Mouse (Mus musculus): ENCODE data around the gene Vstm2l.

The Vstm2l gene

DNA sequence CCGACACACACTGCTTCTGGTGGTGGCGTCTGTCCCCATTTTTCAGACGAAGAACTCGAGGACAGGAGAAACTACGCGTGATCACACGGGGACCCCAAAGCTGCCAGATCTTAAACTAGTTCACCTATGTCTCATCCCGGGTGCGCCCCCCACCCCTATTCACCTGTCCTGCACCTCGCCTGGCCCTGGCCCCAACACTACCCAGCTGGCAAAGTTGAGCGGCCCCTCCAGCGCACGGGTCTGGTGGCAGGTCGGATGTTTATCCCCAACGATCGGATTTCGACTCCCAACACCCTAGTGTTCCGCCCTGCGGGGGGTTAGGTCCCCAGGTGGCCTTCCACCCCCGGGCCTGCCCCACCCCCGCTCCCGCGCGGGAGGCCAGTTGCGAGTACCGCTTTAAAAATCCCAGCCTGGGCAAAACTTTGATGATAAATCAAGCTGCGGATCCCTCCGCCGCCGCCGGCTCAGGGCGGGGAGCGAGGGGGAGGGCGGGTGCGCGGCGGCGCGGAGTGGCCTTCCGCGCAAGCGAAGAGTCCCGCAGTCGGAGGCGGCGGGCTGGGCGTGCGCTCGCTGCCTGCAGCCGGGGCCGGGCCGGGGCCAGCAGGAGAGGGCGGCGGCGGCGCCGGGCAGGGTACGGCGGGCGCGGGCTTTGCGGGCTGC, at the start of gene Vstm2l:
TSS of gene Vstm2l (plus strand) at position 549 of the 660 bp plus-strand sequence.
- DNase-seq, result no peak

DNA sequence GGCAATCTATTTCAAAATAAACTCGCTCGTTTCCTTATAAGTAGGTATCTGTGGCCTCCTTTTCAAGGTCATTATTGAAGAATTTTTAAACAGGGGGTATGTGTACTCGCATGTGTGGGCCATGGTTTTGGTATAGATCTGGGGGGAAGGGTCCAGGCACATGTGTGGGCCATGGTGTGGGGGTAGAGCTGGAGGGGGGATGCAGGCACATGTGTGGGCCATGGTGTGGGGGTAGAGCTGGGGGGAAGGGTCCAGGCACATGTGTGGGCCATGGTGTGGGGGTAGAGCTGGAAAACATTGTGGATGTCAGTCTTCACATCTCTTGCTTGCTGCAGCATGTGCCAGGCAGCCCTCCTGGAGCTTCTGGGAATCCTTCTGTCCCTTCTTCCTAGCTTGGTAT, 47.3 kb upstream of the Vstm2l start:
- no peak for DNase-seq

DNA sequence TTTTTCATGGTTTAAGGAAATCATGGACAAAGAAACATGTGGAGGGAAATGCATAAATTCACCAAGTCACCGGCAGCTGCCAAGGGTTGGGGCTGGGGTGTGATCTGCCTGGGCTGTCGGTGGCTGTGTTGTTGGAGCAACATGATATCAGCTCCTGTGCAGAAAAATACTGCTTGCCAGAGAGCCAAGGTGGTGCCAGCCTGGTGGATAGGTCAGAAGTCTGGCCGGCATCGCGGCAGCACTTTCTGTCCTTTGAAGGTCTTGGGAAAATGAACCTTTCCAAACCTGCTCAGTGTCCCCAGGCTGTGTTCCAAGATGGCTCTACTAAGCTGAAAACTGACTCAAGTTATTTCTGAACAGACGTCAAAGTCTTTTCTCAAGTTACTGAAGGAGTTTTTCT, 44.2 kb upstream of the Vstm2l start:
- no peak for DNase-seq

DNA sequence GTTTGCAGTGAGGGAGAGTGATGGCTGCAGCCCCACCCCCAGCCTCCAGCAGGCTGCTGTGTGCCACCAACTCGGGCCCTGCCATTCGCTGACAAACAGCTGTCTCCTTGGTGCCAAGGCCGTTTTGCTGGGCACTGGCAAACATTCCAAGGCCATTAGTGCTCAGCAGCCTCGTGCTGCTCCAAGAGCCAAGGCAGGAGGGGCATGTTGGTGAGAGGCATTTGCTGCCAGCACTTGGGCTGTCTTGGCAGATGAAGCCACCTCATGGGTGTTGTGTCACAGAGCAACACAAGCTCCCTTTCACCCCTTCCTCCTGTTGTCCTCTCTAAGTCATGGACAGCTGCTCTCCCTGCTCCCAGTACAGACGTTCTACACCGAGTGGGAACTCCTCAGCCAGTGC, 41.2 kb upstream of the Vstm2l start:
- DNase-seq, result no peak

DNA sequence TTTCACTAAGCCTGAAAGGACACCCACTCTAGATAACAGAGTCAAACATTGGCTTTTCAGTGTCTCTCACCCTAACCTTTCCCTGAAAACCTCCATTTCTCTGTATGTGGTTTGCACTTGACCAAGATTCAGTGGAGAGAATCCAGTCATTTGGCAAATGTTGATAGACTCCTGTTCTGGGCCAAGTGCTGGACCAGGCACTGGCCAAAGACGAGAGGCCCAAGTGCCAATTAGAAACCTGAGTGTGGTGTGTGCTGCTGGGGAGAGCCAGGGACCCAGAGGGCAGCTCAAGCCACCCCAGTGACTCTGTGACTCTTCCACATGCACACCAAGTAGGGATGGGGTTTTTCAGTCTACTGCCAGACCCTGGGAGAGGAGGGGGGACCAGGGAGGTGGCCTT, 40.8 kb upstream of the Vstm2l start:
- DNase-seq, result no peak

DNA sequence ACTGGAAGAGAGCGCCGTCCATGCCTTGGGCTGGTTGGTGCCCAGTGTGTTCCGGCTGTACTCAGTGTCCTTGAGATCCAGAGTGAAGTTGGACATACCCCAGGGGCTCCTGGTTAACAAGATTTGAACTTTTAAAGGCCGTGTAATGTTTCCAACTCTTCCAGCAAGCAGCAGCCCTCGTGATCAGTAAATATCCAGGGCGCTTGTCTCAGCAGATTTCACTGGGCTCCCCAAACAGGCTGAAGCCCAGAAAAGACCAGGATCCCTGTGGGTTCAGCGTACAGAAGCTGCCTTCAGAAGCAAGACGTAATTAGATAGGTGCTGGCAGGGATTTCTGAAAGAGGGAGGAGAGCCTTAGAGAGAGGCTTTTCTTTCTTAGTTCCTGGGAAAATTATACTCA, 39.3 kb upstream of the Vstm2l start:
- no peak for DNase-seq

DNA sequence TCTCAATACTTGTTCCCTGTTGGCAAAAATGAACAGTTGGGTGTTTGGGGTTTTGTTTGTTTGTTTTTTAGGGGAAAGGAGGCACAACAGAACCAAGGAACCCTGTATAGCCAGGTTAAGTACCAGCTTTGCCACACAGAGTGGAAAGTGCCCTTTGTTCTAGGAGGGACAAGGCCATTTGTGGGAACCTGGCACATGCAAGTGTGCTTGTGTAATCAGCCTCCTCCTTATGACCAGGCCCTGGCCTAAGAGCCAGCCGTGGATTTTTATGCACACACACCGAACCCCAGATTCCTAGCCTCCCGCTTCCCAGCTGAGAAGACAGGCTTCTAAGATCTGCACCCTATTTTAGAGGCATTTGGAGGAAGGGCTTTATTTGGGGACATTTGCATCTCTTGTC, 37.1 kb upstream of the Vstm2l start:
- no peak for DNase-seq

DNA sequence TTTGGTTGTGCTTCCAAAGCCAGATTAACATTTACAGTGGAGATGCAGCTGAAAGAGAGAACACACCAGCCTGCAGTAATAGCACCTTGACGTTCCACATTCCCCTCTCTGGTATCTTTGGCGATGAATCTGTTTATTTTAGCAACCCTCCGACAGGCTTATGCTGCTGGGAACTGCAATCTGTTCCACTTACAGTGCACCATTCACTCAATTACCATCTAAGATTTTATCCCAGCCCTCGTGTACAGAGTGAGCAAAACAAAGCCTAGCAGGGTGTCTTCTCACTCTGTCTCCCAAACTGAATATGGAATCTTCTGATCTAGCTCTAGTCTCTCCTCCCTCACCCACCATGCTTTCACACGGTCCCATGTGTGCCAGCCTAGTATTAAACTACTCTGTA, 36.5 kb upstream of the Vstm2l start:
- no peak for DNase-seq

DNA sequence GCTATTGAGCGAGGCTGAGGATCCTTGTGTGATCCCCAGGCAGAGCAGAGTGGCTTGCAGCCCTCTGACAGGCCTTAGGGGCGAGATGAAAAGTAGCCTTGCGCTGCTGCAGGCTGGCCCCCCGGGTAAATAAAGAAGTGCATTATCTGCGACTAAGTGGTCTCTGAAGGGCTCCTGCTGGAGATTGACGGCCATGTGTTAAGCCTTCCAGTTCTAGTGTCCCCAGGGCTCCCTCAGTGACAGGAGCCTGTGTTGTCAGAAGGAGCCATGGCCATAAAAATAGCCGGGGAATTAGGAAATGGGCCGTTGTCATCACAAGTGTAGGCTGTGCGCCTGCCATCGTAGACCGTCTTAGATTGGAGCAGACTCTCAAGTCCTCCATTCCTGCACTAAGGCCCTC, 32.5 kb upstream of the Vstm2l start:
- no peak for DNase-seq

DNA sequence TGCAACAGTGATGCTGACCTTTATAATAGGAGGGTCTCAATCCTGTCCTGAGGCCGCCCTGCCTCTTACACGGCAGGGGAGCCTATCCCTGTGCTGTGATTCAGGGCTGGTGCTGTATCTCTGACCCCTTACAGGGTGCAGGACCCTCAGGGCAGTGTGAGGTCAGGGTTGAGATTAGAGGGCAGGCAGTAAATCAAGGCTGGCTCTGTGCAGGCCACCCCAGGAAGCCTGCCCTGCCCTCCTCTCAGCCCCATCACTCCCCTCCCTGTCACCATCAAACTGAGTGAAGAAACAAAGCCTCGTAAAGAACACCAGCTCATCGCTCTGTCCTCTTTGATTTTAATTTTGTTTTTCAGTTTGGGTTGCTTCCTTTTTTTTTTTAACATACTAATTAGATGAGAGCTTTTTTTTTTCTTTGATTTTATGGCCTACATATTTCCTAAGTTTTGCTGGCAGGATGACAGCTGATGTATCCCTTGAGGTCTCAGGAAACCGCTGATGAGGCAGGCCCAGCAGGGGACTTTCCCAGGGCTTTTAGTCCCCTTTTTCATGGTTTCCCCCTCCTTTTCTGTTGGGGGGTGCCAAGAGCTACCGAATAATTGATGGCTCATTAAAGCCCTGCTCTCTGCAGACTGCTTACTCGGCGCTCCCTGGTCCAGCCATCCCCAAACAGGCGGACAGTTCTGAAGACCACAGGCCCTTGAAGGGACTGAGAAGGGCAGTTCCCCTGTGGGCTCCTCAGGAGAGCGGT, 27.0 kb upstream of the Vstm2l start:
- no peak for DNase-seq

DNA sequence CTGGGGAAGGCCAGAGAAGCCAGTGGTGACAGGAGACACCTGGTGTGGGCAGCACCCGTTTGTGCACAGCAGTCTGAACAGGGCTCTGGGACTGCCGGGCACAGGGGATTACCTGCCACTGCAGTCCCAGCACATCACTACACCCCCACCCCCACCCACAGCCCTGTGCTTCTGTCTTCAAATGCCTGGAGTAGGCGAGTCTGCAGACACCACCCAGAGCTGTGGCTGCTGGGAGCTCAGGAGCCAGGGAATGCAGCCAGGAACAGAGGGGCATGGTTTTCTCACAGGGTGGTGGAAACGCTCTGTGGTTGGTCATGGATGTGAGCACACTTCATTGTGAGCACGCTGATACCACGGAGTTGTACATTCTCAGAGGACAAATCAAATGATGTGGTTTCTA, 23.3 kb upstream of the Vstm2l start:
- DNase-seq, result no peak

DNA sequence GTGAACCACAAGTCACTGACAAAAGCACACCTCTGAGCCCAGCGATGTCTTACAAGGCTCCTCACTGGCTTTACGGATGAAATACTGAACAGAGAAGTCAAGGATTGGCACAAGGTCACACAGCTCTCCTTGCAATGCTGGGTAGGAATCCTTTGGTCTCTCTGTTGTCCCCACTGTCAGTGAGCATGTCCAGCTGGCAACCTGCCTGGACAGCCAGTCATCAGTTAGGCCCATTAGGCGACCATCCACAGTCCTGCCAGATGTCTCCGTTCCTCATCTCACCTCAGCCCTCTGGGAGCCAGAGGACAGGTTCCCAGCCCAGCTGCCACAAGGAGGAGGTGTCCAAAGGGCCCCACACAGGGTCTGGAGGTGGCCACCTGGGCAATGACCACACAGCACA, 17.3 kb upstream of the Vstm2l start:
- peak; percentile 10 for DNase-seq

DNA sequence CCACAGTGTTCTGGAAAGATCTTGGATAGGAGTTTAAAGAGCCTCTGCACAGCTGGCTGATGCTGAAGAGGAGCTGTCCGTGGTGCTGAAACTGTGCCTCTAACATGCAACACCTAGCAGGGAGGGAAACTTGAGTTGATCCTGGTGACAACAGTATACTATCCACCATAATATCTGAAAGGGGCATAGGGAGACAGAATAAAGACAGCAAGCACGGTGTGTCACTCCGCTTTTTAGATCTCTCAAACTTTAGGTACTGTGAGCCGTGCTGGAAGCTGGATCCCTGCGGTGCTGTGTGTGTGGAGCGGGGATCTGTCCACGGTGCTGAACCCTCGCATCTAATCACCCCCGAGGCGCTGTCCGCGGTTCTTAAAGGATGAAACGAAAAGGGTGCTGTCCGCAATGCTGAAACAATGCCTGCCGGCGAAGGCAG, 1.2 kb upstream of the Vstm2l start:
- peak; percentile 90 for DNase-seq

DNA sequence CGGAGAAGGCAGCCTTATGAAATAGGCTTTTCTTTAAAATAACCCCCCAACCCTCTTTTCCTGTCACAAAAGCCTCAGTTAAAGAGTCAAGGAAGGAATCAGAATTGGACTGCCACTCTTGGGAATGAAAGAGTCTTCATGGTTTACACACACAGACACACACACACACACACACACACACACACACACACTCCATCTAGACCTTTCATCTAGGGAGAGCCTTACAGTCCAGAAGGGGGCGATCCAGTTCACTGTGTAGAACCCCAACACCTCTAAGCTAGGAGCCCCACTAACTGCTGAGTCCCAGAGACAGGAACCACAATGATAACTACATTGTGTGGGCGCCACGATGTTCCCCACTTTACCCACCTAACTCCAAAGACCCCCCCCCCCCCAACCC, 748 bp upstream of the Vstm2l start:
- DNase-seq, result no peak

DNA sequence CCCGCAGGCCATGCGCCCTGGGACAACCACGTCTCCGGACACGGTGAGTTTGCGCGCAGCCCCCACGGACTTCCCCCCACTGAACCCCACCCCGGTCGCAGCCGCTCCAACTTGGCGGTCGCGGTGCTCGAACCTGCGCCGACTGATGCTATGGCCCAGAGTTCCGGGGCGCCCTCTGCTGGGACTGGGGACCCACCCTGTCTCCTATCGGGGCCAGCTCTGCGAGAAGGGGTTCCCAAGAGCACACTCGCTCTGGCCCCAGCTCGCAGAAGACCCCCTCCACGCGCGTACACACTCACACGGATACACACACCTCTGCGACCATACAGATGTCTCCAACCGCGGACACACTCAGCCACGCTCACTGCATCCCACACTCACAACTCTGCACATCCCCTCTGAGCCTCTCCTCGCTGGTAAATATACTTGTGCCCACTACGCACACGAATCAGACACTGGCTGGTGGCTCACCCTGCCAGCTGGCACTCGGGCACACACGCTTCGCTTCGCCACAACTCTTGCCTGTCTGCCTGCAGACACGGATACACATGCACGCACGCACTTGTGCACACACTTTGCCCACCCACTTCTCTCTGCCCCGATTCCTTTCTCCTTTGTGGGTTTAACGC, 550 bp downstream of the Vstm2l start:
- no peak for DNase-seq

DNA sequence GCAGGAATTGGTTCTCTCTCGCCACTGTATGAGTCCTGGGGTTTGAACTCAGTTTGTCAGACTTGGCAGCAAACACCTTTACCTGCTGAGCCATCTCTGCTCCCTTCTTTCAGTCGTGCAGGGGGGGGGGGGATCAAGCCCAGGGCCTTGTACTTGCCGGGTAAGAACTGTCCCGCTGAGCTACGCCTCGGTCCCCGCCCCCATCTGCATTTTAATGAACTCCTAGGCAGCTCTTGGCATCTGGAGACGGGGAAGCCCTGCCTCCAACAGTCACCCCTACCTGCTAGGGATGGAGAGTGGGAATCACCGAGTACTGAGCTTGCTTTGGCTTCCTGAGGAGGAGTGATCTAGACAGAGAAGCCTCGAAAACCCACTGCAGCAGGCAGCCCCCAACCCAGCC, 4.1 kb downstream of the Vstm2l start:
- DNase-seq, result no peak

DNA sequence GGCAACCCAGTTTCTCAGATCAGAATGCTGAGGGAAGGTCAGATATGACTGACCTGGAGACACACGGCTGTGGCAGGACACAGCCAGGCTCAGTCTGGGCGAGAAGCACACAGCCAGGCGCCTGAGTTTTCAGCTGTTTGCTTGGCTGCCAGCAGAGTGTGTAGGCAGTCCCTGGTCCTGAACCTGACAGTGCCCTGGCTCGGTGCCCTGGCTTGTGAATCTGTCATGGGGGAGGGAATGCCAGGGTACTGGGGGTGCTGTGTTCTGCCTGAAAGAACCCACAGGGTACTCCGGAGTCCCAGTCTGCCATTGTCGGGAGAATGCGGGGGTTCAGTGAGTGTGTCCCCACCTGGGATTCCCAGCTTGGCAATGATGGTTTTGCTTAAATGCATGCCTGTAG, 7.1 kb downstream of the Vstm2l start:
- no peak for DNase-seq

DNA sequence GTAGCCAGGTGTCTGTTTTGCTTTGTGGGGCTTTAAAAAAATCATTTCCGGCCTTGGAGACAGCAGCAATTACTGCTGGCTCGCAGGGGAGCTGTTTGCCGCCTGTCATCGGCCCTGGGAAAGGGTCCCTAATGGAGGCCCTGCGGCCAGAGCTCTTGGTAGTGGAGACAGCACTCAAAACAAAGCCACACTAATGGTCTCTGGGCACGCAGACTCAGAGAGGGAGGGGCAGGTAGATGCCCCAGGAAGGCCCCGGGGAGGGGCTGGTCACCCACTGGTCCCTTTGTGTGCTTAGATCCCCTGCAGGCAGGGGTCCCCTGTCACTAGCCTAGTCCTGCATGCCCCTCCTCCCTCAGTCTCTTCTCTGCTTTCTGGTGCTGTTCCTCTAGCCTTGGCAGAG, 9.0 kb downstream of the Vstm2l start:
- no peak for DNase-seq

DNA sequence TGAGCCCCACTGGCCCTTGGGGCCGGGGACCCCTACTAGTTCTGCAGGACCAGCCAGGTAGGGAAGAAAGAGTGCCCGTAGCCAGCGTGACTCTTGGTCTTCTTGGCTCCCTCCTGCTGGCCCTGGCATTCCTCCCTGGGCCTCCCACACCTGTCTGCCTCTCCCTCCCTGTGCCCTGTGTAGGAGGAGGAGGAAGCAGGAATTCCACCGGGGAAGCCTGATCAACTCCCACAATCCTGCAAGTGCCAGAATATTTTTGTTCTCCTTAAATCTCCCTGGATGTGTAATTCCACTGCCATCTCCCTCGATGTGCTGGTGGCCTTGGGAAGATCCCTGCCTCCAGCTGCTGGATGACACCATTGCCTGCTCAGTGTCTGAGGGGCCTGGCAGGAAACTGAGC, 10.1 kb downstream of the Vstm2l start:
- no peak for DNase-seq

DNA sequence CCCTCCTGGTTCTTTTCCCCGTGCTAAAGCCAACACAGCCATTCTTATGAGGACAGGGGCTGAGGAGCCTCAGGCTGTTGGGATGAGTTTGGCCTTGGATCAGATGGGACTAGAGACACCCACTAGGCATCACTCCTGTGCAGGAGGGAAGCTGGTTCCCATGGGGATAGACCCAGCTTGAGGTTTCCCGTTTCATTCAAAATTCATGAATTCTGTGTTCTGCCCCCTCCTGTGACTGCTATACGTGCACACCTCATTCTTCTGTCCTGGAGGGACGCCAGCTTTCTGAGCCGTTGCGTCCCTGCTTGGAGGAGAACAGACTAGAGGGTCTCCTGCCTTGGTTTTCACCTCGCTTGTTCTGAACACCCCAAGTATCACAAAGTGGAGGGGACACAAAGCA, 12.0 kb downstream of the Vstm2l start:
- no peak for DNase-seq

DNA sequence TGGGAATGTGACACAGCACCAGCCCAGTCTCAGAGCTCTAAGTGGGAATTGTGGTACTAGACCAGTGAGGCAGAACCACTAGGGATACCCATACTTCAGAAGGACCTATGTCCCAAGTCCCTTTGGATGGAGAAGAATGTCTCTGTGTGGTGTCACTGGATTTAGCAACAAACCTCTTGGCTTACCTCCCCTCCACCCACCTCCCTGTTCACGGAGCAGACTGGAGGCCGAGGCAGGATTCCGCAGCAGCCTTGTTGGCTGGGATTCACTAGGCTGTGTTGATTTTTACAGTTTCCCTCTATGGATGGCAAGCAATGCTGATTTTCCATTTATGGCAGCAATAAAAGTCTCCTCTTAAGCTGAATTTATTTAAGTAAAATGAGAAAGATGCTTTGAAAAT, 12.5 kb downstream of the Vstm2l start:
- DNase-seq, result no peak

DNA sequence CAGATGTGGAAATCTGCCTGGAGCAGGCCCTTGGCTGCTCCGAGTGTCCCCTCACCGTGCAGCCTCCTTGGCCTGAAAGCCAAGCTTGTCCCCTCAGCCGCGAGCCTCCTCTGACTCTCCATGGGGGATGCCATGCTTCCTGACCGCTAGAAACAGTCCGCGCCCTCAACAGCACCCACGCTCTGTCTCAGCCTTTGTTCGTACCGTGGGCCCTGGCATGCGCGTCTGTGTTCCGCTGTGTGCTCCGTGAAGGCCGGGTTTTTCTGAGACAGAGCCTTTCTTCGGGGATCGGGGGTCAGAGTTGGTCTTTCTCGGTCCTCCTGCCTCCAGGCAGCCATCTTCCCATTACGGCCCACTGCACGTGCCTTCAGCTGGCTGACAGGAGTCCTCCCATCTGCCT, 12.9 kb downstream of the Vstm2l start:
- no peak for DNase-seq

DNA sequence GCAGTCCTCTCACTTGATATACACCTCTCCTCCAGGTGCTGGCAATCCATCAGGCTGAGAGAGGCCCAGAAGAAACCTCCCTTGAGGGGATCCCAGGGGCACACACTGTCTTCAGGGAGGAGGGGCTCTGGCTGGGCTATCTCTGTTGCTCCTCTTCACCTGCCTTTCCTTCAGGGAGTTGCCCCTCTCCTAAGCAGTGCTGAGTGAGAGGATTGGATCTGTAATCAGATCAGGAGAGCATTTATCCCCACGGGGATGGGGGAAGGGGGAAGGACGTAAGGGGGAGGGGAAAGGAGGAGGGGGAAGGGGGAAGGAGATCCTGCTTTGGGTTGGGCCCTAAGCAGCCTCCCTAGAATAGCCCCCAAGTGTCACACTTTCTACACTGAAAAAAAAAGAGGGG, 13.4 kb downstream of the Vstm2l start:
- no peak for DNase-seq

DNA sequence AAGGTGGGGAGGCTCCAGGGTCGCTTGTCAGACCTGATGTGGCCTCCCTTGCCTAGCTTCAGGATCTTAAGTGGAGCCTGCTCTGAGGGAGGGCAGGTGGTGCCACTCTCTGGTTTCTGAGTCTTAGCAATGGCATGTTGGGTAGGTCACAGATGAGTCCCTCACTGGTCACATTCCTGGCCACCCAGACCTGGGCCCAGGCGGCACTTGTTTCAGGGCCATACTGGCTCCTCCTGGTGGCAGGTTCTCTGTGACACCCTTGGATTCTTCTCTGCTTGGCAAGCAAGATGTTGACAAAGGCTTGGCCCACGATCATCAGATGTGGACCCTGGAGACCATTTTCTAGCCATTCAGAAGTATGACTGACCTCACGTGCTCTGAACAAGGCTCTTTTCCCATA, 18.2 kb downstream of the Vstm2l start:
- DNase-seq, result no peak
